Mouse (Mus musculus) bone marrow, adult 2 months (tissue): ENCODE measurements around the gene Pigk. TPM values are rescaled to one million over a fixed set of nuclear protein-coding genes. Genes with fewer than 3 reads are reported as not detected.

ENCODE experiments used
- H3K27ac ChIP-seq: fragments of 200-500 bp; 2 replicates; pipeline ENCODE4 v1.5.1; 2012; ENCODE audit warnings: low read depth, mild to moderate bottlenecking, control low read depth, inconsistent platforms, low read length; ENCODE audit not compliant: control insufficient read depth, poor library complexity, insufficient read depth
- H3K4me1 ChIP-seq: fragments of 200-500 bp; 2 replicates; pipeline ENCODE4 v1.6.1; 2011; ENCODE audit warnings: low read length; ENCODE audit not compliant: control insufficient read depth, insufficient read depth
- H3K4me3 ChIP-seq: fragments of 200-500 bp; replicated peaks from 2 replicates; pipeline ENCODE3; 2011; ENCODE audit warnings: mild to moderate bottlenecking, low read depth, low read length, control low read depth; ENCODE audit not compliant: control insufficient read depth
- CTCF ChIP-seq: fragments of 200-500 bp; IDR thresholded peaks from 2 replicates; pipeline ENCODE4 v1.5.1; 2011; ENCODE audit warnings: low read length, control low read depth; ENCODE audit not compliant: control insufficient read depth, insufficient read depth
- POLR2A ChIP-seq: fragments of 200-500 bp; IDR thresholded peaks from 2 replicates; pipeline ENCODE4 v1.6.1; 2011; ENCODE audit warnings: low read depth, mild to moderate bottlenecking, control low read depth, low read length, borderline replicate concordance; ENCODE audit not compliant: control insufficient read depth
- WGBS: fragments of 180-500 bp; shearing (Covaris S2); methylation state at CpG from one replicate; pipeline ENCODE4 v1.1.7; 2018; 5-methylcytosine and 5-hydroxymethylcytosine counted together
- polyA plus RNA-seq: library from polyadenylated mRNA; stranded (reverse); fragments of >200 nt; gene quantifications from 2 replicates; pipeline ENCODE4 v1.2.4, GENCODE M21; 2011; ENCODE audit warnings: low replicate concordance; ENCODE audit not compliant: missing spikeins, insufficient read depth, insufficient read length

Gene Pigk
- polyA plus RNA-seq, 1 experiment = 8.2 TPM

GRCm38 (mm10) chr3:152755515-152755914 is 41.6 kb downstream of the Pigk start:
- Histone ChIP-seq H3K4me3 (no peak overlapping the region), H3K4me1 (peaks cover 1% of the 10 kb centered on the region; the same call in 1 of the 2 replicates), H3K27ac (peak overlapping the region; percentile 50)
- TF ChIP-seq POLR2A (no peak), CTCF (no peak)
- 68% methylated on average over 7 of the region's 7 CpGs for WGBS

- Histone ChIP-seq H3K4me1 (peaks cover 1% of the 10 kb centered on the region; the same call in 1 of the 2 replicates), H3K27ac (no peak overlapping the region), H3K4me3 (no peak overlapping the region)
- no peak for TF ChIP-seq POLR2A
- TF ChIP-seq CTCF = no peak
- WGBS = 79% methylated on average over 2 of the region's 2 CpGs
These were observed 43.0 kb downstream of the Pigk start for GRCm38 (mm10) chr3:152756896-152757295.

GRCm38 (mm10) chr3:152757464-152758393 is 43.8 kb downstream of the Pigk start:
- Histone ChIP-seq H3K4me1 (peaks cover 1% of the 10 kb centered on the region; the same call in 1 of the 2 replicates), H3K4me3 (no peak overlapping the region), H3K27ac (peak overlapping the region; percentile 49)
- WGBS = 78% methylated on average over 12 of the region's 12 CpGs
- no peak for TF ChIP-seq POLR2A

DNA sequence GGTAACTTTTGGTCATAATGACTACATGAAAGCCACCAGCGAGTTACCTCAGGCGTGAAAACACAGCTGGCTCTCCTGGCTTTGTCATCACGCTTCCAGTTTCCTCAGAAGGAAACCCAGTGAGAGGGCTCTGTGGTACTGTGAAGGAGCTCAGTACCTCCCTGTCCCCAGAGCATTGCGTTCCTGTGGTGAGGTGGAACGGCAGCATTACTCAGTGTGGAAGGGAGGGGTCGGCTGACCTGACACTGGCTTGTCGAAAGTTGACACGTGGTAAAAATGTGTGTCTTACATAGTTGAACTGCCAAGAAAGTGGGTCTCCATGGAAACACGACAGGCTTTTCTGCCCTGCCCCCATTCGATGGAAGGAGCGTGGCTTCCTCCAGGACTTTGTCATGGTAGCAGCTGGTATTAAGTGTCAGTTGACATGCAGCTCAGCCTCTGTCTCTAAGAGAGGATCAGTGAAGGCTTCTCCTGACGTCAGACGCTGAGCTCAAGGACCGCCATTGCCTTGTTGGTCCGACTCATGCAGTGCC is 44.7 kb downstream of the Pigk start:
- H3K4me1 ChIP-seq = peaks cover 1% of the 10 kb centered on the region; the same call in 1 of the 2 replicates
- 82% methylated on average over 15 of the region's 15 CpGs for WGBS
- H3K27ac ChIP-seq = no peak overlapping the region
- no peak overlapping the region for H3K4me3 ChIP-seq
- no peak for TF ChIP-seq CTCF
- no peak for TF ChIP-seq POLR2A

DNA sequence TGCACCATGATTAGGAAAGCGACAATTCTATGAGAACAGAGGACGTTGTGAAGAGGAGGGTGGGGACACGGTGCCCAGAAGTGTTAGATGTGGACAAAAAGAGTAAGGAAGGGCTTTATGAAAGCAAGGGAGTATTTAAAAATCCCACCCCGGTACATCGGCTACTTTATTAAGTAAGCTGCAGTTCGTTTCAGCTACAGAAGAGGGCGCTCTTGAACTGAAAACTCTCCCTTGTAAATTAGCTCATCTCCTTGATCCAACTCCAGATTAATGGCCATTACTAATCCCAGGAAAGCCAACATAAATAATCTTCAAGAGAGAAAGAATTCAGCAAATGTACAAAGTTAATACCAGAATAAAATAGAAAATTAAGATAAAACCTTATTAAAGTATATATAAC is 47.2 kb downstream of the Pigk start:
- H3K4me3 ChIP-seq = no peak overlapping the region
- no peak for TF ChIP-seq POLR2A
- no peak for TF ChIP-seq CTCF
- no peak overlapping the region for H3K27ac ChIP-seq
- 29% methylated on average over 7 of the region's 7 CpGs for WGBS
- peaks cover 1% of the 10 kb centered on the region; the same call in 1 of the 2 replicates for H3K4me1 ChIP-seq

DNA sequence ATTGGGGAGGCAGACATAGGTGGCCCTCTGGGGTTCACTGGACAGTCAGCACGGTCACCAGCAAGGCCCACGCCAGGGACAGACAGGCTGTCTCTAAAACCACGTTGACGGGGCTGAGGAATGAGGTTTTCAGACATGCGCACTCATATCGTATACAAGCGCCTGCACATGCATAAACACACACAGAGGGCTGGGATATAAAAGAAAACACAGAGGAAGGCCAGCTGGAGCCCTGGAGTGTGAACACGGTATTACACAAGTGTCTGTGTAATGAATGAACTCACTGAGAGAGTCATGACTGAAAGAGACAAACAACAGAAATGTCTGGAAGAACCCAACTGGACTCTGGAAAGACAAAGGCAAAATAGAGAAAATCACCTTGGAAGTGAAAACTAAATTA is 47.8 kb downstream of the Pigk start:
- no peak overlapping the region for H3K27ac ChIP-seq
- no peak for TF ChIP-seq POLR2A
- no peak for TF ChIP-seq CTCF
- 86% methylated on average over 8 of the region's 8 CpGs for WGBS
- peaks cover 1% of the 10 kb centered on the region; the same call in 1 of the 2 replicates for H3K4me1 ChIP-seq
- H3K4me3 ChIP-seq = no peak overlapping the region

DNA sequence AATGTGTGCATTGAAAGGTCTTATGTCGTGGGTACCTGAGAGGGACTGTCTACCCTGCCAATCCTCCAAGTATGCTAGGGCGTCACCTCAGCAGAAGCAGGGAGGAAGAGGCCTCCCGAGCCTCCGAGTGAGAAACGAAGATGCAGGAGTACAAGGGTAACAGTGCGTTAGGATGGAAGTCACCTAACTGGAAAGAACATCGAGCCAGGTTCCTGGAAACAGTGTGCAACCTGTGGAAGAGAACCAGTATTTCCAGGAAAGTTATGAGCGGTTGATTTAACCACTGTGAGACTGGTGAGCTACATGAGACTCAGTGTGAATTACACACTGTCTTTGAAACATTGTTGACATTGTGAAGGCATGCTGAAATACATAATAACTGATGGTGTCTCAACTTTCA is 48.4 kb downstream of the Pigk start:
- Histone ChIP-seq H3K4me3 (no peak overlapping the region), H3K4me1 (peaks cover 1% of the 10 kb centered on the region; the same call in 1 of the 2 replicates), H3K27ac (no peak overlapping the region)
- TF ChIP-seq POLR2A (no peak), CTCF (no peak)
- WGBS = 86% methylated on average over 8 of the region's 8 CpGs

DNA sequence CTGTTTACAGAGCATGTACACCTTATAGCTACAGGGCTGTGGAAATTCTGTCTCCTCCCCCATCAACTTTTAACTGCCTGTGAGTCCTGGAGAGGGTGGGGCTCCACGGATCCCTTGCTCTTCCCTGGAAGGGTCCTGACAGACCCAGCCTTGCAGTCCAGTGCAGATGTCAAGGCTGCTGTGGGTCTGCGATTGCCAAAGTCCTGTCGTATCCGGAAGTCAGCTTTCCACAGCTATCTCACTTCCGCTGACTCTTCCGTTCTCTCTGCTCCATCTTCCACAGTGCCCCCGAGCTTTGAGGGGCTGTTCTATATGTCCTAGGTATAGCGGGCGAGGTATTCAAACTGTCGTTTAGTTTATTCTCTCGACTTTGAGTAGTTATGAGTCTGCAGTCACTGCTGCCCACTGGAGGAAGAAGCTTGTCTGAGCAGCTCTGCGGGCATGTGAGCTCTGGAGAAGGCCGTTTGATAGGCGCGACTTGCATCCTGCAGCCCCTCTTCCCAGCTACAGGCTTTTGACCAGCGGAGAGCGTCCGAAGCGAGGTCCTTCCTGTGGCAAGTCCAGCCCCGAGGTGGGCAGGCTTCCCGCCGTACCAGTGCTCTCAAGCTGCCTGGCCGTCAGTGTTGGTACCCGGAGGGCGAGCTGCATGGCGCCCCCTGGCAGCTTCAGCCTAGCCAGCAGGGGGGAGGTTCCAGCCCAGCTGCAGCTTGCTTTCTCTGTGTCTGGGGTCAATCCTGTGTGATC is 49.4 kb downstream of the Pigk start:
- peak; percentile 54; the same call in 1 of the 2 replicates for TF ChIP-seq CTCF
- peak; percentile 42; the same call in 1 of the 2 replicates for TF ChIP-seq POLR2A
- 24% methylated on average over 26 of the region's 26 CpGs for WGBS

More for the DNA sequence above, 49.4 kb downstream of the Pigk start:
- Histone ChIP-seq H3K4me3 (peak overlapping the region; percentile 72), H3K4me1 (no peaks in the 10 kb centered on the region; the same call in 1 of the 2 replicates), H3K27ac (peak overlapping the region; percentile 54)
